Mouse (Mus musculus) fibroblast of lung, adult 2 months (primary cell): ENCODE measurements at regions not wholly inside any gene's neighbourhood (a gene's known extent, or its start where the extent isn't known, plus 50 kb on each side); places are given as distances from the start of the nearest gene placed in this dataset.

Source experiments
- DNase-seq: peaks from one replicate; pipeline ENCODE4 v3.0.0-alpha.2; 2011; ENCODE audit warnings: low read depth

GRCm38 (mm10) chr3:102663711-102664110 lies 70.6 kb upstream of the Tspan2 start:
- DNase-seq = no peak

DNA sequence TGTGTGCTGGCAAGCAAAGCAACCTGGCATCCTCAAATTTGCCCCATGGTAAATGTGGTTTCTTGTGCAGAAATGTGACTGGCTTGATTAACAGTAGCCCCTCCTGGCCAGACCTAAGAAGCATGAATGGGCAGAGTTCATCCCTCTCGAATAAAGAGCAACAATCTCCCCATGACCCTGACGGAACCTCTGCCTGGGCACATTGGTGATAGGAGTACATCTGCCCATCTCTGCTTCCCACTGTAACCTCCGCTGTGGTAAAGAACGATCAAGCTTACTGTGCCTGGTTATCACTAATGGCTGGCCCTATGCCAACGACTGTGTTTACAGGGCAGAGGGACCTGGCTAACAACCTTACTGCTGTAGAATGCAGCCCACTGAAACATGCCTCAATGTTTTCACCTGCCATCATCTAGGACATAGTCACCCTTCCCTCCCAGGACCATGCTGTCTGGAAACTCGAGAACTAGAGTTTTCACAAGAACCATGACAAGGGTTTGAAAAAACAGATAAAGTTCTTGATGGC lies 69.6 kb upstream of the Tspan2 start:
- DNase-seq = no peak

DNA sequence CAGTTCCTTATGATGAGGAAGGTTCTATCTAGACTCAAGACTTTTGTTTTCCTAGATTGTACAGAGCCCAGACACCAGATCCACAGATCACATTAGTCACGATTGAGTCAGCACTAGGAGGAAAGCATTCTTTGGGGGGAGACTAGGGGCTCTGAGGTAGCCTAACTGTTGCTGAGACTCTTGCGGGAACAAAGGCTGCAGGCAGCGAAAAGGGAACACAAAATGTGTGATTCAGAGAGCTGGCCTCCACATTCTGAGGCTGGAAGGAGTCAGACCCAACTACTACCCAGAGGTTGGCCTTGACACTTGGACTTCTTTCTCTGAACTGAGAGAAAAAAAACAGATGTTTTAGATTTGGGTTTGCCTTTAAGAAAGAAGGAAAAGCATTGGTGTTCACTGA lies 66.5 kb upstream of the Tspan2 start:
- peak; percentile 81 for DNase-seq

GRCm38 (mm10) chr3:102668556-102668955 lies 65.8 kb upstream of the Tspan2 start:
- peak; percentile 76 for DNase-seq

DNA sequence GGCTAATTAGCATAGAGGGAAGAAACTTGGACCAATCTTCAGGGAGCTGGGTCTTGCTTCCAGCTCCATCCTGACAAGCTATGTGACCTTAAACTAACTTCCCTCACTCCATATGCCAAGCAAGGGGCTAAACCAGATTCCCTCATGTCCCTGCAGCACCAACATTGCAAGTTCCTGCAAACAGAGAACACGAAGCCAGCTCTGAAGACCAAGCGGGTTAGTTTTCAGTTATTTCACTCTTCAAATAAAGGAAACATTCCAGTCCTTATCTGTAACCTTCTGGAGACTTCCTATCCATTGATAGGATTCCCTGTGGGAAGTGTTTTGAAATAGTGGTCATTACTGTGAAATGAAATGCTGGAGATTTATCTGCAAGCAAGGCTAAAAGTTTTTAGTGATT lies 64.4 kb upstream of the Tspan2 start:
- no peak for DNase-seq

GRCm38 (mm10) chr3:102670557-102670956 lies 63.8 kb upstream of the Tspan2 start:
- DNase-seq = no peak

GRCm38 (mm10) chr3:102670972-102671371 lies 63.4 kb upstream of the Tspan2 start:
- no peak for DNase-seq

- no peak for DNase-seq
Measured at GRCm38 (mm10) chr3:102673506-102673905, 60.8 kb upstream of the Tspan2 start.

GRCm38 (mm10) chr3:102674068-102674467 lies 60.3 kb upstream of the Tspan2 start:
- DNase-seq = no peak

DNA sequence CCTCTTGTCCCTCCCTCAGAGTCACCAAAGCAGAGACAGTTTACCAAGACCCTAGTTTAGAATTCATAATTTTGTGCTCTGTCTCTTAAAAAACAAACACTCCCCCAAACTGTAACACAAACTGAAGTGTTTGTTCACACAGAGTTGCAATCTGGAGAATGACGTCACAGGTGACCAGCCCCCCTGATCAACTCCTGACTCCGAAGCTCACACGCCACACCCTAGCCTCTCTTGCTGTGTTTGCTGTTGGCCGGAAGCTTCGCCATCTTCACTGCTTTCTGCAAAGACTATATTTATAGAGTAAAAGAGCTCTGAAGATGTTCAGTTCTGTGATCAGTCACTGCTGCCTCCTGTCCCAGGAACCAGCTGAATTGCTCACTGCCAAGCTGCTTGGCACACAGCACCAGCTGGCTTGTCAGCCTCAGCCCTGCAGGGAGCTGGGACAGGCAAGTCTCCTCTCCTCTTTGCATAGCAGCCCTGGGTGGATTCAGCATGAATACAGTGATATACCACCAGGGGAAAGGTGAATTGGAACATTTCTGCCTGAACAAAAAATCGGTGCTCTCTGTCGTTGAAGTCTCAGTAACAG lies 57.3 kb upstream of the Tspan2 start:
- DNase-seq = no peak

DNA sequence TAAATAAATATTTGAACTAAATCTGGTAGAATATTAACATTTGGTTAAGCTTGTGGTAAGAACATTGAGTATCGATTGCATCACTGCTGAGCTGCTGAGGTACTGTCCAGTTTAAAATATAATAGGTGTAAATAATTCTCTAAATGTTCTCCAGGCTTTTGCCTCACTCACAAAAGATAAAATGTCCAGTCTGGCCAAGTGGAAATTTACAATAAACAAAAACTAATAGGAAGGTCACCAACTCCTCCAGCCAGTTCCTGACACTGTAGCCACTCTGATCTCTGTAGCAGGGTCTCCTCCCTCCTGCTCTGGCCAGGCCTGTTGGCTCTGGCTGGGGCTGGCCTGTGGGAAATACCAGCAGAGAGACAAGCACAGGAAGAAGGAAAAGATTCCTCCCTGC lies 55.8 kb upstream of the Tspan2 start:
- DNase-seq = no peak

DNA sequence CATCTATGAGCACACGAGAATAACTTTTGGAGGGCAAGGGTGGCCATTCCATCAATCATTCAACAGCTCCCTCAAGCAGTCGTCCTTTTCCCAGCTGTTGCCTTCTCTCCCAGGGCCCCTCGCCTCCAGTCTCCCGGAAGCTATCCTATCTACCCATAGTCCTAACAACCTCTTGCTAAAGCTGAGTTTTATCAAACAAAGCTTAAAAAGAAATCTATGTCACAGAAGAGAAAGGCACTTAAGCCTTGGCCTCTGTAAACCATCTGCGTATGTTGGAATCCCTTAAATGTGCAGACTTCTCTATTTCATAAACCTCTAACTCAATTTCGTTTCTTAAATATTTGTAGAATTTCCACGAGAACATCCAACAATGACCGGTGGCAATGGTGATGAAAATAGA lies 51.9 kb upstream of the Tspan2 start:
- DNase-seq = no peak

DNA sequence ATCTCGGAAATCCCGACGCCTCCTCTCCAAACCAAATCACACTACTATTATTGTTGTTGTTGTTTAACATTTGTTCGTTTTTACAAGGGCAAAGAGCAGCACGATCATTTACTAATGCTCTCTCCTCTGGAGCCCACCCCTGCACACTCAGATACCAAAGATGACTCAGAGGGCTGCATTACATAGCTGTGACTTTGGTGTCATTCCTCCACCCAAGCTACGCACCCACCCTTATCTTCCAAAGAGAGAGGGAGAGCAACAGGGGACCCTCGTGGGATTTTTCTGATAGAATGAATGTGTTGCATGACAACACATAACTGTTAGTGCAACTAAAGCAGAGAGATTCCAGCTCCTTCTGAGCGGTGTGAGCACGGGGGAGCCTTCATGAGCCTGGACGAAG lies 50.8 kb upstream of the Tspan2 start:
- no peak for DNase-seq
